Mouse (Mus musculus): ENCODE data around the gene Olfr237-ps1. TPM values are rescaled to one million over a fixed set of nuclear protein-coding genes. Genes with fewer than 3 reads are reported as not detected.
"Not testable (repeated sequence)": the region's sequence is repeated elsewhere in the genome, so short reads cannot be mapped to it uniquely, and the experiment has no call there.

Olfr237-ps1 gene
- 0.17 and 0.21 TPM in 2 replicates for polyA plus RNA-seq (2012; rRNA removed)

DNA sequence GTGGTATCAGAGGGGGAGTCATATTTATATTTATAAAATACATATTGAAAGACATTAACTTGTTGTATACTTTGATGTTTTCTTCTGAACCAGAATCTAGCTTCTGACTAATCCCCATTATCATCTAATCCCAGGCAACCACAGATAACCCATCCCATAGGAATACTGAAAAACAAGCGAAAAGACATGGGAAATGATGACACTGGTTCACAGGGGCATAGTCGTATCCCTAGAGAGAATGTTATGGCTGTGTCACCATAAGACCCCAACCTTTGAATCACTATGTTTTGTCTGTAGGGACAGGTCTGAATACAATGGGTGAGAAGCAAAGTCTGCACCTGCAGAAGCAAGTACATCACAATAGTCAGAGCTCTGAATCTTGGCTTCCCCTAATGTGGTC lies at the start of gene Olfr237-ps1:
Gene Olfr237-ps1 (plus strand): TSS at position 301 of the 400 bp plus-strand sequence.
- not testable (repeated sequence) for H3K36me3 ChIP-seq (ENCODE audit: control insufficient read depth, insufficient read depth, low read length); H3K27ac ChIP-seq (ENCODE audit: control insufficient read depth, insufficient read depth, low read depth, low read length); H3K4me1 ChIP-seq (ENCODE audit: control insufficient read depth, insufficient read depth, low read length); H3K4me3 ChIP-seq (ENCODE audit: control insufficient read depth, low read depth, low read length); H3K27me3 ChIP-seq (ENCODE audit: control insufficient read depth, insufficient read depth, low read length)

DNA sequence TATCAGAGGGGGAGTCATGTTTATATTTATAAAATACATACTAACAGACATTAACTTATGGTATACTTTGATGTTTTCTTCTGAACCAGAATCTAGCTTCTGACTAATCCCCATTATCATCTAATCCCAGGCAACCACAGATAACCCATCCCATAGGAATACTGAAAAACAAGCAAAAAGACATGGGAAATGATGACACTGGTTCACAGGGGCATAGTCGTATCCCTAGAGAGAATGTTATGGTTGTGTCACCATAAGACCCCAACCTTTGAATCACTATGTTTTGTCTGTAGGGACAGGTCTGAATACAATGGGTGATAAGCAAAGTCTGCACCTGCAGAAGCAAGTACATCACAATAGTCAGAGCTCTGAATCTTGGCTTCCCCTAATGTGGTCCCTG lies 40.3 kb upstream of the Olfr237-ps1 start, which contains the start of gene Olfr441:
Gene Olfr441 (plus strand): TSS at position 301 of the 400 bp plus-strand sequence.
- H3K27ac ChIP-seq (ENCODE audit: control insufficient read depth, insufficient read depth, low read depth, low read length); H3K4me3 ChIP-seq (ENCODE audit: control insufficient read depth, low read depth, low read length); H3K4me1 ChIP-seq (ENCODE audit: control insufficient read depth, insufficient read depth, low read length); H3K36me3 ChIP-seq (ENCODE audit: control insufficient read depth, insufficient read depth, low read length); H3K27me3 ChIP-seq (ENCODE audit: control insufficient read depth, insufficient read depth, low read length): not testable (repeated sequence)

DNA sequence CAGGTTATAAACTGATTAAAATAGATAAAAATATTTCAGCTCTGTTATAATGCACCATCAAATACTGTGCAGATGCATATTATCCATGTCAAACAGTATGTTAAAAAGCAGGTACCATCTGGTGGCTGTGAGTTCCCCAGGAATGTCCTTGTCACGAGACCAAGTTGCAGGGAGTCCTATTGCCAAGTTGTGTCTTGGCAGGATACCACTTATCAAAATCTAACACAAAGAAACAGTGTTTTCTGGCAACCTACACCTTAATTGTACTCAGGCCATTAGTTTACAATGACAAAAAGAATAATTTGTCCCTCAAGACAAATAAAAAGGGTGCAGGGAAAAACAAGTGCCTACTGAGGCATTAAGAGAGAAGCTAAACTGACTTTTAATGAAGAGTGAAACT lies 13.1 kb downstream of the Olfr237-ps1 start:
- no peaks in the 10 kb centered on the region for H3K36me3 ChIP-seq (ENCODE audit: control insufficient read depth, insufficient read depth, low read length)
- TF ChIP-seq POLR2A (IDR thresholded peaks at IDR 0.05; ENCODE audit: control insufficient read depth, low read depth, low read length): no peak
- no peak for TF ChIP-seq CTCF (IDR thresholded peaks at IDR 0.05; ENCODE audit: control insufficient read depth, insufficient read depth, insufficient replicate concordance, low read depth, low read length)
- H3K27ac ChIP-seq (ENCODE audit: control insufficient read depth, insufficient read depth, low read depth, low read length): no peak overlapping the region
- no peaks in the 10 kb centered on the region for H3K27me3 ChIP-seq (ENCODE audit: control insufficient read depth, insufficient read depth, low read length)
- no peaks in the 10 kb centered on the region for H3K4me1 ChIP-seq (ENCODE audit: control insufficient read depth, insufficient read depth, low read length)
- H3K4me3 ChIP-seq (ENCODE audit: control insufficient read depth, low read depth, low read length): no peak overlapping the region

DNA sequence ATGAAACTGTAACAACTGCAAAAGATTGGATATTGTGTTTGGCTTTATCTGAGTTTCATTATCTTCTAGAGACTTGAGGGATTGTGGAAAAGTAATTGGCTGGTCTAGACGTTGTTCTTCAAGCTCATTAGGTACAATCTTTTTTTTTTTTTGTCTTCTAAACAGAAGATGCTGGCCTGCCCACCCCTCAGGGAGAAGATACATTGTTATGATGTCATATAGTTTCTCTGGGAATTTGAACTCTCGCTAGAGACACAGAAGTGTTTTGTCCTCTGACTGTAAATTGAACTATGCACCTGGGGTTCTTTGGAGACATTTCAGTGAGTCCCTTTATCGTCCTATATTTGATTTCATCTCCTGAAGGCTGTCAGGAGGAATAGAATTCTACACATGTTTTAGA lies 16.6 kb downstream of the Olfr237-ps1 start, which contains the start of gene Olfr437:
Gene Olfr437 (plus strand): TSS at position 301 of the 400 bp plus-strand sequence.
- TF ChIP-seq POLR2A (IDR thresholded peaks at IDR 0.05; ENCODE audit: control insufficient read depth, low read depth, low read length) (no peak), CTCF (IDR thresholded peaks at IDR 0.05; ENCODE audit: control insufficient read depth, insufficient read depth, insufficient replicate concordance, low read depth, low read length) (no peak)
- no peaks in the 10 kb centered on the region for H3K27me3 ChIP-seq (ENCODE audit: control insufficient read depth, insufficient read depth, low read length)
- no peaks in the 10 kb centered on the region for H3K36me3 ChIP-seq (ENCODE audit: control insufficient read depth, insufficient read depth, low read length)
- H3K27ac ChIP-seq (ENCODE audit: control insufficient read depth, insufficient read depth, low read depth, low read length): no peak within 1 kb of the TSS
- H3K4me1 ChIP-seq (ENCODE audit: control insufficient read depth, insufficient read depth, low read length): no peaks in the 10 kb centered on the region
- no peak within 1 kb of the TSS for H3K4me3 ChIP-seq (ENCODE audit: control insufficient read depth, low read depth, low read length)

DNA sequence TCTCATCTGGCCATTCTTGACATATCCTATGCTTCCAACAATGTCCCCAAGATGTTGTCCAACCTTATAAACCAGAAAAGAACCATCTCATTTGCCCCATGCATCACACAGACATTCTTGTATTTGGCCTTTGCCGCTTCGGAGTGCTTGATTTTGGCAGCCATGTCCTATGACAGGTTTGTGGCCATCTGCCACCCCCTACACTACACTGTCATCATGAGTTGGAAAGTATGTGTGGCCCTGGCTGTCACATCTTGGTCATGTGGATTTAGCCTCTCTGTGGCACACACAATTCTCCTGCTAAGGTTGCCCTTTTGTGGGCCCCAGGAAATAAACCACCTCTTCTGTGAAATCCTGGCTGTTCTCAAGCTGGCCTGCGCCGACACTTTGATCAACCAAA lies 20.9 kb downstream of the Olfr237-ps1 start:
- no peaks in the 10 kb centered on the region for H3K27me3 ChIP-seq (ENCODE audit: control insufficient read depth, insufficient read depth, low read length)
- H3K36me3 ChIP-seq (ENCODE audit: control insufficient read depth, insufficient read depth, low read length): no peaks in the 10 kb centered on the region
- H3K4me3 ChIP-seq (ENCODE audit: control insufficient read depth, low read depth, low read length): no peak overlapping the region
- TF ChIP-seq CTCF (IDR thresholded peaks at IDR 0.05; ENCODE audit: control insufficient read depth, insufficient read depth, insufficient replicate concordance, low read depth, low read length): no peak
- no peak for TF ChIP-seq POLR2A (IDR thresholded peaks at IDR 0.05; ENCODE audit: control insufficient read depth, low read depth, low read length)
- no peaks in the 10 kb centered on the region for H3K4me1 ChIP-seq (ENCODE audit: control insufficient read depth, insufficient read depth, low read length)
- H3K27ac ChIP-seq (ENCODE audit: control insufficient read depth, insufficient read depth, low read depth, low read length): no peak overlapping the region

DNA sequence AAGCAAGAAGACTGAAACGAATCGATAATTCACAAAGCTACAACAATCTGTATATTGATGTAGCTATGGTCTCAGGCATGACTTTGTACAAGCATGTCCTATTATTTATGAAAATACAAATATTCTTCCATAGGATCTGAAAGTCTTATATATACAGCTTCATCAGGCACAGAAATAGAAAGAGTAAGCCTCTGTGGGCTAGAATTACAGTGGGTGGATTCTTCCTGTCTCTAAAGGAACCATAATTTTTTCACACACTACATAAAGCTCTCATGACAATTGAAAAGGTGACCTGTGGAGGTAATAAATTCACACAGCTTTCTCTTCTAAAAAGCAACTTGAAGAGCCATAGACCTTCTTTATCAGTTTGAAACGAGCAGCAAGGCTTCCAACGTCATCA lies 25.5 kb downstream of the Olfr237-ps1 start, which contains the start of gene Olfr13:
Gene Olfr13 (plus strand): TSS at position 301 of the 400 bp plus-strand sequence.
- Histone ChIP-seq H3K27ac (ENCODE audit: control insufficient read depth, insufficient read depth, low read depth, low read length) (no peak within 1 kb of the TSS), H3K4me1 (ENCODE audit: control insufficient read depth, insufficient read depth, low read length) (no peaks in the 10 kb centered on the region), H3K36me3 (ENCODE audit: control insufficient read depth, insufficient read depth, low read length) (no peaks in the 10 kb centered on the region), H3K4me3 (ENCODE audit: control insufficient read depth, low read depth, low read length) (no peak within 1 kb of the TSS), H3K27me3 (ENCODE audit: control insufficient read depth, insufficient read depth, low read length) (no peaks in the 10 kb centered on the region)
- no peak for TF ChIP-seq CTCF (IDR thresholded peaks at IDR 0.05; ENCODE audit: control insufficient read depth, insufficient read depth, insufficient replicate concordance, low read depth, low read length)
- TF ChIP-seq POLR2A (IDR thresholded peaks at IDR 0.05; ENCODE audit: control insufficient read depth, low read depth, low read length): no peak

DNA sequence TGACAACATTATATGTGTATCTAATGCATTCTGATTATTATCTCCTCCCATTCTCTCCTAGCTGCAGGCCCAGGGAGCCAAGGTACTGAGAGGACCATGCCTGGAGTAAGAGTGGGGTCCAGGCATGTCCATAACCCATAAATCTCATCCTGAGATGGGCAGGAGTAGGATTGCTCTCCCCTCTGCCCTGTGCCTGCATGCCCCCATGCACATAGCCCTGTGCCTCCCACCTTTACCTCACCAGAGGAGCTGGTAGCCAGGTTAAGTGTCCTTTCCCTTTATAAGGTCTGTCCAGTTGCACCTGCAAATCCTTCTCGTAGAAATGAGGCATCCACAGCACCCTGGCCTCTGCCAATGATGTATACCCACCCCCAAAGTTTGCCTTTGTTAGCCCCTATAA lies 31.8 kb downstream of the Olfr237-ps1 start:
- H3K4me1 ChIP-seq (ENCODE audit: control insufficient read depth, insufficient read depth, low read length): no peaks in the 10 kb centered on the region
- H3K36me3 ChIP-seq (ENCODE audit: control insufficient read depth, insufficient read depth, low read length): no peaks in the 10 kb centered on the region
- H3K4me3 ChIP-seq (ENCODE audit: control insufficient read depth, low read depth, low read length): no peak overlapping the region
- TF ChIP-seq CTCF (IDR thresholded peaks at IDR 0.05; ENCODE audit: control insufficient read depth, insufficient read depth, insufficient replicate concordance, low read depth, low read length): no peak
- TF ChIP-seq POLR2A (IDR thresholded peaks at IDR 0.05; ENCODE audit: control insufficient read depth, low read depth, low read length): no peak
- H3K27ac ChIP-seq (ENCODE audit: control insufficient read depth, insufficient read depth, low read depth, low read length): no peak overlapping the region
- H3K27me3 ChIP-seq (ENCODE audit: control insufficient read depth, insufficient read depth, low read length): no peaks in the 10 kb centered on the region

Data from testis, adult 2 months (tissue).